Mouse (Mus musculus) retina, postnatal 7 days (tissue): ENCODE data around the gene Ninj1.
A peak's percentile ranks its signal among the peaks of the same experiment; 100 is the strongest.

Experiments
- DNase-seq: peaks from one replicate; pipeline ENCODE4 v3.0.0-alpha.2; 2012; ENCODE audit warnings: low read depth, low spot score

Gene Ninj1

GRCm38 (mm10) chr13:49196211-49196610 is 8.9 kb downstream of the Ninj1 start:
- no peak for DNase-seq

DNA sequence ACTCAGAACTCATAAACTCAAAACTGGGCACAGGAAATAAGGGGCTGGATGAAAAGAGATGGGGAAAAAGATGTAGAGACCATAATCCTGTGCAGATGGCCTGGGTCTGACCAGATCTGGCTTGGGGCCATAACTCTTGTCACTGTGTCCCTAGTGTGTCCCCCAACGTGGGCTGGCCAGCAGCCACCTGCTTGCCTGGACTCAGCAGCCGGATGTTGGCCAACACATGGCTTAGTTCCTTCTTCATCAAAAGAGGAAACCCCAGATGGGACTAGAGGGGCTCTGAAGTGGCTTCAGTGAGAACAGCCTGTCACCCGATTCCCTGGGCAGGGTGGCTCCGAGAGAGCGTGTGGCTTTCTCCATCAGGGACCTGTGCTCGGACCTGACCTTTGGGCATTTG is 9.5 kb downstream of the Ninj1 start:
- no peak for DNase-seq

- no peak for DNase-seq
These were observed 11.4 kb downstream of the Ninj1 start for GRCm38 (mm10) chr13:49198734-49199133.

GRCm38 (mm10) chr13:49199891-49200290 is 12.6 kb downstream of the Ninj1 start:
- DNase-seq: no peak

- DNase-seq: no peak
These were observed 13.4 kb downstream of the Ninj1 start for GRCm38 (mm10) chr13:49200688-49201087.

DNA sequence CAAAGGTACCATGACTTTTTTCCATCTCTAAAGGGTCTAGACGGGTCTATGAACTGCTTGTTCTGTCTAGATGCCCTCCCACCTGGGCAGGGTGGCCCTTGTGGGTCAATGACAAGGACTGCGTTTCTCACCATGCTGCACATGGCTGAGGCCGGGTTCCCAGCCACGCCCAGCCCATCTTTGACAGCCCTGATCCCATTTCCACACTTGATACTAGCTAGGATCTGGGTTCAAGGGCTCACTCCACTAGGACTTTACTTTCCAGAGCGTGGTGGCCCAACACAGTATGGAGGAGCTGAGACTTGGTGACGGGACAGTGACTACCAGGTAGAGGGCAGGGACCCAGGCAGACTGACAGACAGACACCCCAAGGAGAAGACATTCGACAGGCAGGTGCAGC is 15.3 kb downstream of the Ninj1 start:
- no peak for DNase-seq

GRCm38 (mm10) chr13:49205381-49205998 is 18.2 kb downstream of the Ninj1 start:
- peak; percentile 65 for DNase-seq

- no peak for DNase-seq
These were observed 19.1 kb downstream of the Ninj1 start for GRCm38 (mm10) chr13:49206341-49206740.

GRCm38 (mm10) chr13:49209306-49209705 is 22.0 kb downstream of the Ninj1 start:
- DNase-seq: no peak

GRCm38 (mm10) chr13:49212711-49213500 is 25.6 kb downstream of the Ninj1 start:
- no peak for DNase-seq

GRCm38 (mm10) chr13:49213531-49213932 is 26.2 kb downstream of the Ninj1 start:
- no peak for DNase-seq

GRCm38 (mm10) chr13:49214454-49214853 is 27.2 kb downstream of the Ninj1 start:
- DNase-seq: no peak

GRCm38 (mm10) chr13:49215128-49215503 is 27.8 kb downstream of the Ninj1 start:
- DNase-seq: no peak

DNA sequence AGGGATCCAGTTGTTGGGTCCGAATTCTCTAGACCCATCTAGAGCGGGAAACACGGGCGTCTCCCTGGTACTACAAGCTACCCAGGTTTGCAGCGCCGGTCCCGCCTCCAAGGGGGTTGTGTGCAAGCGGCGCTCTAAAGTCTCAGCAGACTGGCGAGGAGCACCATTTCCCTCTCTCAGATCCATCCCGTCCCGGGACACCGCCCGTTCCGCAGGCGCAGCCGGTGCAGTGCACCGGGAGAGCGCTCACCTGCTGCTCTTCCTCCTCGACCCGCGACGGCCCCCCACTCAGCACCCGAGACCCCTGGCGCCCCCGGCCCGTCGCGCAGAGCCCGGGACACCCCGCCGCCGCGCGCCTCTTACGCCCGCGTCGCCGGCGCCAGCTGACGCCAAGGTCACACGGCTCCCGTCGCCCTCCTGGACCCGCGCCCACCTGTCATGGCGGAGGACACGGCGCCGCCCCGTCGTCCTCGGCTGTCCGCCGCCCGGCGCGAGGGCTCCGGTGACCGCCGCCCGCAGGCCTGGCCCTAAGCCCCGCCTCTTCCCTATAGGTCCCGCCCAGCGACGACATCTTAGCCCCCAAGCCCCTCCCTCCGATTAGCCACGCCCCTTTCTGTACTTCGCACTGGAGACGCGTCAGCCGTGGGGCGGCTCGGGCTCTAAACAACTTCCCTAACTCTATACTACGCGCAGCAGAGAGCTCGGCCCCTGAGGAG is 28.4 kb downstream of the Ninj1 start, which contains the start of gene Card19:
Card19 (minus strand) TSS at position 534 of the 716 bp plus-strand sequence.
- peak; percentile 89 for DNase-seq

DNA sequence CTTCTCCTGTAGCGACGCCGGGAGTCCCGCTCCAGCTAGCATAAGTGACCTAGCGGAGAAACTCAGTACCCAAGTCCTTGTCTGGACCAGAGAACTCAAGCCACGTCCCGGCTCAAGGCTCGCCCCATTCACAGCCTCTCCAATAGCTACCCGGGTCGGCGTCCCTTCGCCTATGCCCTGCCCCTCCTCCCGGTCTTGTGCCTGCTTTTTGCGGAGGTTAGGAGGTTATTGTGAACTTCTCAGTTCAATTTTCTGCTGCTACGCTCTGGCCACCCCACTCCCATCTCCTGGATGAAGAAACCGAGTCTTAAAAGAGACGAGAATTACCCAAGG is 28.9 kb downstream of the Ninj1 start:
- no peak for DNase-seq

GRCm38 (mm10) chr13:49216808-49217561 is 29.7 kb downstream of the Ninj1 start:
- DNase-seq: no peak

GRCm38 (mm10) chr13:49218651-49219050 is 31.4 kb downstream of the Ninj1 start:
- DNase-seq: peak; percentile 68

DNA sequence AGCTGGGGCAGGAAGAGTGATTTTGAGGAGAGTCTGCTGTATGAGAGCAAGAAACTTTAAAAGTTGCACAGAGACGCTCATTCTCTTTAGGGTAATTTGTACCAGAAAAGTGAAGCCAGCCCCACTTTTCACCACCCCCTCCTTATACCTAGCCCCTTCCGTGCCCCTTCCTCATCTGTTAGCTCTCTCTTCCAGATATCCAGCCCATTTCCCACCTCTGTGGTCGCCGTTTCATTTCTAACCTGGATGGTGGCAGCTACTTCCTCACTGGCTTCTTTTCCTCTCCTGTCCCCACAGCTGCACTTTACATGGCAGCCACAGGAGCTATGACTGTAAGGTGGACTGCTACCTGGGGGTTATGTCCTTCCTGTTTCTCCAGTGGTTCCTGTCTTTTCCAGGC is 32.1 kb downstream of the Ninj1 start:
- DNase-seq: no peak

DNA sequence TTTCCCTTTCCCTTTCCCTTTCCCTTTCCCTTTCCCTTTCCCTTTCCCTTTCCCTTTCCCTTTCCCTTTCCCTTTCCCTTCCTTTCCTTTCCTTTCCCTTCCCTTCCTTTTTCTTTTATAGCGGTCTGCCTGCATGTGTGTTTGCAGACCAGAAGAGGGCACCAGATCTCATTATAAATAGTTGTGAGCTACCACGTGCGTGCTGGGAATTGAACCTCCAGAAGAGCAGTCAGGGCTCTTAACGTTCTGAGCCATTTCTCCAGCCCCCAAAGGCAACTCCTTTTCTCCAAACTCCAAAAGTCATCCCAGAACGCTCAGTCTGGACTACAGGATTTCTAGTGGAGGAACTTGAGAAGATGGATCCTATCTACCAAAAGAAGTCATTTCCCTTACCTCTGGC is 33.6 kb downstream of the Ninj1 start:
- DNase-seq: no peak

GRCm38 (mm10) chr13:49224314-49224713 is 37.0 kb downstream of the Ninj1 start:
- no peak for DNase-seq

DNA sequence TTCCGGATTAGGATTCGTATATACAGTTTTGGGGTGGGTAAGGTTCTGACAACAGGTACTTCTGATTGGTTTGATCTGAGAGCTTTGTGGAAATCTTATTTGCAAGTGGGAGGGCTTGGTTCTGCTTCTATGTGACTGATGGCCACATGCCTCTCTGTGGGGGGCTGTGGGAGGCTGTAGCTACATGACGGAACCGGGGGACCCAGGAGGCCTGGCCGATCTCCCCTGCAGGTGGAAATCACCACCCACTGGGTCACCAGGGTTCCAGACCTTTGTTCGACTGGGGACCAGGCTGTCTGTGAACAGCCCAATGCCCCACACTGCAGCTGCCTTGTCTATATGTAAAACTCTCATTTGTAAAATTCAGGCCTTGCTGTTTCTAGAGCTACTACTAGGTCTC is 37.4 kb downstream of the Ninj1 start:
- no peak for DNase-seq

GRCm38 (mm10) chr13:49225159-49225558 is 37.9 kb downstream of the Ninj1 start:
- DNase-seq: no peak
